Mouse (Mus musculus) kidney, postnatal 0 days (tissue): ENCODE data around the gene Pitpnm1. TPM values are rescaled to one million over a fixed set of nuclear protein-coding genes. Genes with fewer than 3 reads are reported as not detected.
"Not testable (repeated sequence)": the region's sequence is repeated elsewhere in the genome, so short reads cannot be mapped to it uniquely, and the experiment has no call there.

Experiments used
- ATAC-seq: fragments of 200-750 bp; cut with Nextera tagmentation; replicated peaks from 2 replicates; pipeline ENCODE4 v1.8.0; 2017; ENCODE audit warnings: low read depth, moderate number of reproducible peaks, moderate TSS enrichment, moderate library complexity; ENCODE audit not compliant: low FRiP score
- DNase-seq: peaks from one replicate; pipeline ENCODE4 v3.0.0-alpha.2; 2016; ENCODE audit warnings: low spot score
- H3K27ac ChIP-seq: fragments of 300-500 bp; sonication (generic); 2 replicates; pipeline ENCODE4 v1.5.1; 2014; ENCODE audit warnings: mild to moderate bottlenecking
- H3K27me3 ChIP-seq: fragments of 300-500 bp; sonication (generic); 2 replicates; pipeline ENCODE4 v1.6.1; 2014; ENCODE audit warnings: low read length, mixed read lengths; ENCODE audit not compliant: insufficient read depth
- H3K36me3 ChIP-seq: fragments of 300-500 bp; sonication (generic); 2 replicates; pipeline ENCODE4 v1.6.1; 2014; ENCODE audit warnings: low read length, mixed read lengths; ENCODE audit not compliant: insufficient read depth
- H3K4me1 ChIP-seq: fragments of 300-500 bp; sonication (generic); replicated peaks from 2 replicates; pipeline ENCODE4 v1.6.1; 2014; ENCODE audit warnings: antibody characterized with exemption, low read length, mixed read lengths; ENCODE audit not compliant: insufficient read depth
- H3K4me2 ChIP-seq: fragments of 300-500 bp; sonication (generic); 2 replicates; pipeline ENCODE4 v1.6.1; 2014; ENCODE audit warnings: mild to moderate bottlenecking, low read length, moderate library complexity, mixed read lengths
- H3K4me3 ChIP-seq: fragments of 300-500 bp; sonication (generic); replicated peaks from 2 replicates; pipeline ENCODE4 v1.5.1; 2014; ENCODE audit warnings: low read depth, low read length
- H3K9ac ChIP-seq: fragments of 300-500 bp; sonication (generic); 2 replicates; pipeline ENCODE4 v1.6.1; 2014; ENCODE audit warnings: low read depth, low read length
- H3K9me3 ChIP-seq: fragments of 300-500 bp; sonication (generic); replicated peaks from 2 replicates; pipeline ENCODE4 v1.6.1; 2016; ENCODE audit warnings: low read length, inconsistent platforms, mixed read lengths
- CTCF ChIP-seq: IDR thresholded peaks from 2 replicates; pipeline ENCODE4 v1.5.1; 2016; ENCODE audit warnings: antibody characterized with exemption, low read depth, mild to moderate bottlenecking, moderate library complexity
- WGBS: fragments of 180-500 bp; shearing (Covaris S2); extraction: QIAGEN DNeasy Blood & Tissue Kit; methylation state at CpG from one replicate; pipeline ENCODE4 v1.1.7; 2014; 5-methylcytosine and 5-hydroxymethylcytosine counted together
- polyA plus RNA-seq: library from polyadenylated mRNA; unstranded; fragments of >200 nt; fragmentation: Nextera tagmentation; extraction: Ambion mirVana; gene quantifications from 2 replicates; pipeline ENCODE4 v1.2.1, GENCODE M21; 2015

The Pitpnm1 gene
- polyA plus RNA-seq, 1 experiment from 2014 or later = 12.2 TPM

GRCm38 (mm10) chr19:4066877-4067276 is 32.9 kb upstream of the Pitpnm1 start:
- no peaks in the 10 kb centered on the region for H3K9me3 ChIP-seq
- no peaks in the 10 kb centered on the region for H3K36me3 ChIP-seq
- H3K9ac ChIP-seq = no peak overlapping the region
- no peak for DNase-seq
- no peaks in the 10 kb centered on the region for H3K27me3 ChIP-seq
- no peak overlapping the region for H3K4me3 ChIP-seq
- no peak overlapping the region for H3K27ac ChIP-seq
- no peak for ATAC-seq
- H3K4me1 ChIP-seq = no peaks in the 10 kb centered on the region
- no peak overlapping the region for H3K4me2 ChIP-seq
- TF ChIP-seq CTCF = no peak

DNA sequence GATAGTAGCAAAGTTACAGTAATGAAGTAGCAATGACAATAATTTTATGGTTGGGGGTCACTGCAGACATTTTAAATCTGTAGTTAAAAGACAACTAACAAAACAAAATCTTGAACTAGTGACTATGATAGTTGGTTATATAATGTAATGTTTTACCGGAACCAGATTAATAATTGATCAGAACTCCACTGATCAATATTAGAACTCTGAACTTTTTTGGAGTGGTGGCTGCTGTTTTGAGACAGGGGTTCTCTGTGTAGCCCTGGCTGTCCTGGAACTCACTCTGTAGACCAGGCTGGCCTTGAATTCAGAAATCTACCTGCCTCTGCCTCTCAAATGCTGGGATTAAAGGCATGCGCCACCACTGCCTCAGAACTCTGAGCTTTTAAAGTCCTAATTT is 31.6 kb upstream of the Pitpnm1 start:
- not testable (repeated sequence) for H3K4me3 ChIP-seq, H3K9me3 ChIP-seq, H3K36me3 ChIP-seq, H3K4me1 ChIP-seq, H3K4me2 ChIP-seq, DNase-seq, H3K9ac ChIP-seq, H3K27me3 ChIP-seq, ATAC-seq, H3K27ac ChIP-seq
- WGBS = 79% methylated on average over 2 of the region's 2 CpGs

GRCm38 (mm10) chr19:4068717-4069410 is 30.9 kb upstream of the Pitpnm1 start:
- Histone ChIP-seq H3K9ac (no peak overlapping the region), H3K4me3 (no peak overlapping the region), H3K4me1 (peaks cover 3% of the 10 kb centered on the region; the same call in 1 of the 2 replicates), H3K4me2 (no peak overlapping the region), H3K36me3 (no peaks in the 10 kb centered on the region), H3K27me3 (no peaks in the 10 kb centered on the region), H3K27ac (no peak overlapping the region), H3K9me3 (no peaks in the 10 kb centered on the region)
- 60% methylated on average over 15 of the region's 15 CpGs for WGBS
- ATAC-seq (no peak), DNase-seq (no peak)
- TF ChIP-seq CTCF = no peak

DNA sequence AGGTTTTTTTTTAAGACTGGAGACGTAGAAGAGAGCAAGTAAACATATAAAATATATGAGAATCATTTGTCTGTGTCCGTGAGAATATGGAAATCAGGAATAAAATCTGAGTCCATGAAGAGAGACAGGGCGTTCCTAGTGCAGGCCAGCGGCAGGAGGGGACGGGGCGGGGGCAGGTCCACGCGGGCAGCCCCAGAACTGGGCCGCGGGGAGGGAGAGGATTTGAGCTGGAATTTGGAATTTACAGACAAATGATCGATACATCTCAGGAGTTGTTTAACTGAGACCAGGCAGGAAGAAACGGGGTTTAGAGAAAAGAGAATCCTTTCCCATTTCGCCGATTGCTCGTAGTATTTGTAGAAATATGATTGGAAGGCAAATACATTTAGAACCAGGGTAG is 29.5 kb upstream of the Pitpnm1 start:
- 80% methylated on average over 15 of the region's 15 CpGs for WGBS
- Histone ChIP-seq H3K4me3 (no peak overlapping the region), H3K4me2 (no peak overlapping the region), H3K36me3 (no peaks in the 10 kb centered on the region), H3K4me1 (peaks cover 3% of the 10 kb centered on the region; the same call in 1 of the 2 replicates), H3K27me3 (no peaks in the 10 kb centered on the region), H3K27ac (no peak overlapping the region), H3K9ac (no peak overlapping the region), H3K9me3 (no peaks in the 10 kb centered on the region)
- ATAC-seq (no peak), DNase-seq (no peak)
- TF ChIP-seq CTCF = no peak

GRCm38 (mm10) chr19:4070756-4071155 is 29.0 kb upstream of the Pitpnm1 start:
- H3K4me3 ChIP-seq = no peak overlapping the region
- WGBS = 82% methylated on average over 8 of the region's 8 CpGs
- TF ChIP-seq CTCF = no peak

GRCm38 (mm10) chr19:4071406-4071805 is 28.4 kb upstream of the Pitpnm1 start:
- no peaks in the 10 kb centered on the region for H3K9me3 ChIP-seq
- H3K4me1 ChIP-seq = peaks cover 3% of the 10 kb centered on the region; the same call in 1 of the 2 replicates
- 93% methylated on average over 6 of the region's 6 CpGs for WGBS
- H3K4me3 ChIP-seq = no peak overlapping the region
- ATAC-seq (no peak), DNase-seq (no peak)
- H3K36me3 ChIP-seq = no peaks in the 10 kb centered on the region
- no peak for TF ChIP-seq CTCF
- no peaks in the 10 kb centered on the region for H3K27me3 ChIP-seq
- H3K9ac ChIP-seq = no peak overlapping the region
- H3K27ac ChIP-seq = no peak overlapping the region
- H3K4me2 ChIP-seq = no peak overlapping the region

More at GRCm38 (mm10) chr19:4070756-4071155, 29.0 kb upstream of the Pitpnm1 start:
- H3K27ac ChIP-seq = no peak overlapping the region
- H3K36me3 ChIP-seq = no peaks in the 10 kb centered on the region
- H3K4me1 ChIP-seq = peaks cover 3% of the 10 kb centered on the region; the same call in 1 of the 2 replicates
- ATAC-seq = no peak
- H3K27me3 ChIP-seq = no peaks in the 10 kb centered on the region
- H3K9me3 ChIP-seq = no peaks in the 10 kb centered on the region
- DNase-seq = no peak
- H3K9ac ChIP-seq = no peak overlapping the region
- H3K4me2 ChIP-seq = no peak overlapping the region
